Mouse (Mus musculus): Measurements from ENCODE around the gene St8sia1. TPM values are rescaled to one million over a fixed set of nuclear protein-coding genes. Genes with fewer than 3 reads are reported as not detected.

The St8sia1 gene
- total and polyA plus RNA-seq, 3 experiments, result 0.01 TPM; not detected in 2

GRCm38 (mm10) chr6:142856258-142856874 is 107.9 kb downstream of the St8sia1 start:
- TF ChIP-seq ZMIZ1 (IDR thresholded peaks at IDR 0.05; ENCODE audit: low read depth, low read length) (no peak), SIN3A (IDR thresholded peaks at IDR 0.05; ENCODE audit: low read length) (no peak), USF1 (IDR thresholded peaks at IDR 0.05; ENCODE audit: low read depth, low read length) (no peak), MXI1 (IDR thresholded peaks at IDR 0.05; ENCODE audit: low read depth, low read length) (no peak)
- no peaks in the 10 kb centered on the region for H3K4me1 ChIP-seq (ENCODE audit: control insufficient read depth in 1 of 2, insufficient read depth in 2 of 2, low read length in 2 of 2)
- H3K27me3 ChIP-seq (ENCODE audit: control insufficient read depth in 1 of 2, insufficient read depth in 2 of 2, low read length in 2 of 2), result no peaks in the 10 kb centered on the region; a peak in 1 of 4 replicates
- H3K27ac ChIP-seq (ENCODE audit: control insufficient read depth, low read depth, low read length), result no peak overlapping the region
- H3K9ac ChIP-seq (ENCODE audit: control insufficient read depth, low read depth, low read length, poor library complexity, severe bottlenecking), result no peak overlapping the region
- H3K4me3 ChIP-seq (ENCODE audit: control insufficient read depth in 1 of 2, insufficient read depth in 1 of 2, low read depth in 2 of 2, low read length in 2 of 2), result no peak overlapping the region
- no peak for DNase-seq (ENCODE audit: low read depth, low spot score)
- H3K36me3 ChIP-seq (ENCODE audit: control insufficient read depth in 1 of 2, insufficient read depth in 2 of 2, low read length in 2 of 2), result no peaks in the 10 kb centered on the region; a peak in 1 of 4 replicates
- H3K9me3 ChIP-seq (replicated peaks; ENCODE audit: insufficient read depth, low read length), result no peaks in the 10 kb centered on the region
- no peaks in the 10 kb centered on the region for H3K79me2 ChIP-seq (ENCODE audit: control insufficient read depth, insufficient read depth, low read length, poor library complexity)

- no peaks in the 10 kb centered on the region for H3K79me2 ChIP-seq (ENCODE audit: control insufficient read depth, insufficient read depth, low read length, poor library complexity)
- no peaks in the 10 kb centered on the region for H3K4me1 ChIP-seq (ENCODE audit: control insufficient read depth in 1 of 2, insufficient read depth in 2 of 2, low read length in 2 of 2)
- H3K4me3 ChIP-seq (ENCODE audit: control insufficient read depth in 1 of 2, insufficient read depth in 1 of 2, low read depth in 2 of 2, low read length in 2 of 2), result no peak overlapping the region
- H3K27ac ChIP-seq (ENCODE audit: control insufficient read depth, low read depth, low read length), result no peak overlapping the region
- H3K36me3 ChIP-seq (ENCODE audit: control insufficient read depth in 1 of 2, insufficient read depth in 2 of 2, low read length in 2 of 2), result no peaks in the 10 kb centered on the region; a peak in 1 of 4 replicates
- H3K9ac ChIP-seq (ENCODE audit: control insufficient read depth, low read depth, low read length, poor library complexity, severe bottlenecking), result no peak overlapping the region
- no peaks in the 10 kb centered on the region for H3K9me3 ChIP-seq (replicated peaks; ENCODE audit: insufficient read depth, low read length)
- no peak for DNase-seq (ENCODE audit: low read depth, low spot score)
- no peaks in the 10 kb centered on the region; a peak in 1 of 4 replicates for H3K27me3 ChIP-seq (ENCODE audit: control insufficient read depth in 1 of 2, insufficient read depth in 2 of 2, low read length in 2 of 2)
- TF ChIP-seq MEF2A (IDR thresholded peaks at IDR 0.05; ENCODE audit: extremely low read depth, insufficient replicate concordance, low read depth, low read length, poor library complexity, severe bottlenecking) (no peak), MAX (IDR thresholded peaks at IDR 0.05; ENCODE audit: low read length) (no peak), RCOR1 (IDR thresholded peaks at IDR 0.05; ENCODE audit: low read depth, low read length) (no peak), ZMIZ1 (IDR thresholded peaks at IDR 0.05; ENCODE audit: low read depth, low read length) (no peak)
Measured at GRCm38 (mm10) chr6:142855761-142856160, 108.5 kb downstream of the St8sia1 start.

- H3K9me3 ChIP-seq (replicated peaks; ENCODE audit: insufficient read depth, low read length), result no peaks in the 10 kb centered on the region
- no peaks in the 10 kb centered on the region for H3K4me1 ChIP-seq (ENCODE audit: control insufficient read depth in 1 of 2, insufficient read depth in 2 of 2, low read length in 2 of 2)
- H3K36me3 ChIP-seq (ENCODE audit: control insufficient read depth in 1 of 2, insufficient read depth in 2 of 2, low read length in 2 of 2), result no peaks in the 10 kb centered on the region; a peak in 1 of 4 replicates
- no peaks in the 10 kb centered on the region for H3K79me2 ChIP-seq (ENCODE audit: control insufficient read depth, insufficient read depth, low read length, poor library complexity)
- H3K27me3 ChIP-seq (ENCODE audit: control insufficient read depth in 1 of 2, insufficient read depth in 2 of 2, low read length in 2 of 2), result no peaks in the 10 kb centered on the region; a peak in 1 of 4 replicates
- no peak overlapping the region for H3K9ac ChIP-seq (ENCODE audit: control insufficient read depth, low read depth, low read length, poor library complexity, severe bottlenecking)
- TF ChIP-seq KAT2A (conservative IDR thresholded peaks at IDR 0.05; ENCODE audit: low read depth, low read length) (no peak), ZKSCAN1 (IDR thresholded peaks at IDR 0.05; ENCODE audit: low read depth, low read length) (no peak), SMC3 (IDR thresholded peaks at IDR 0.05; ENCODE audit: low read depth, low read length) (no peak), HCFC1 (IDR thresholded peaks at IDR 0.05; ENCODE audit: low read depth, low read length) (no peak)
- no peak for DNase-seq (ENCODE audit: low read depth, low spot score)
- no peak overlapping the region for H3K4me3 ChIP-seq (ENCODE audit: control insufficient read depth in 1 of 2, insufficient read depth in 1 of 2, low read depth in 2 of 2, low read length in 2 of 2)
- no peak overlapping the region for H3K27ac ChIP-seq (ENCODE audit: control insufficient read depth, low read depth, low read length)
Measured at GRCm38 (mm10) chr6:142852419-142853377, 111.6 kb downstream of the St8sia1 start.
